Mouse (Mus musculus) brain, embryonic 18.5 days (tissue): ENCODE measurements at regions not wholly inside any gene's neighbourhood (a gene's known extent, or its start where the extent isn't known, plus 50 kb on each side); places are given as distances from the start of the nearest gene placed in this dataset.
A peak's percentile ranks its signal among the peaks of the same experiment; 100 is the strongest.
"Not testable (repeated sequence)": the region's sequence is repeated elsewhere in the genome, so short reads cannot be mapped to it uniquely, and the experiment has no call there.

ENCODE experiments used
- DNase-seq: peaks from one replicate; pipeline ENCODE4 v3.0.0-alpha.2; 2012; ENCODE audit warnings: low read depth, low spot score

DNA sequence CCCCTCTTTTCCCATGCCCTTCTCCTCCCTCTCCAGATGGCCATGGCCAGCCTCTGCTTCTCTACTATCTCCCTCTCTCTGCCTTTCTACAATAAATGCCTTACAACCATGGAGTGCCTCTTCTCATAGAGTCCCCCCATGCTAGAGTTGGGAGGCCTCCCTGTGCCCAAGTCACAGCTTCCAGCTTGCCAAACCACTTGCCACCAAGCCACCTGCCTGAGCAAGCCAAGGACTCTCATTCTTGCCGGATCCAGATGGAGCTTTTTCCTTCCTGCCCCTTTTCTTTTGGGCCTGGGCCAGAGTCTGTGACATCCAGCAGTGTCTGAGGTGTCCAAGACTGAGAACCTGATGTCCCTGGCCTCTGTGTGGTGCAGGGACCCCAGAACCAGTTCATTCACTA is 367.4 kb upstream of the Arhgap42 start:
- no peak for DNase-seq

DNA sequence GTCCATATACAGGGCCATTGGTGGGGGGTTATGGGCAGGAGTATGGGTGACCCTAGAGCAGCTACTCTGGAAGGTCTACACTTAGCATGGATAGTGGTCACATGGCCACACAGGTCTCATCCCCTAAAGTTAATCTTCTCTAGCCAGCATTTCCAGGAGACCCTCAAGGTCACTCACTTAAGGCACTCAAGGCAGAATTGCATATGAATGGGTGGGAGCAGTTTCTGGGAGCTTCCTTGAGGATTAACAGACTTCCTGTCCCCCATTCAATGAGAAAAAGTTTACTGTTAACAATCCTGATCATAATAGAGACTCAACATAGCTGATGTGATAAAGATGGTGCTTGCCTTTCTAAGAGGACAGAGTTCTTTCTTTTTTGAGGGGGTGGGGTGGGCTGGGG is 352.4 kb upstream of the Arhgap42 start:
- no peak for DNase-seq

DNA sequence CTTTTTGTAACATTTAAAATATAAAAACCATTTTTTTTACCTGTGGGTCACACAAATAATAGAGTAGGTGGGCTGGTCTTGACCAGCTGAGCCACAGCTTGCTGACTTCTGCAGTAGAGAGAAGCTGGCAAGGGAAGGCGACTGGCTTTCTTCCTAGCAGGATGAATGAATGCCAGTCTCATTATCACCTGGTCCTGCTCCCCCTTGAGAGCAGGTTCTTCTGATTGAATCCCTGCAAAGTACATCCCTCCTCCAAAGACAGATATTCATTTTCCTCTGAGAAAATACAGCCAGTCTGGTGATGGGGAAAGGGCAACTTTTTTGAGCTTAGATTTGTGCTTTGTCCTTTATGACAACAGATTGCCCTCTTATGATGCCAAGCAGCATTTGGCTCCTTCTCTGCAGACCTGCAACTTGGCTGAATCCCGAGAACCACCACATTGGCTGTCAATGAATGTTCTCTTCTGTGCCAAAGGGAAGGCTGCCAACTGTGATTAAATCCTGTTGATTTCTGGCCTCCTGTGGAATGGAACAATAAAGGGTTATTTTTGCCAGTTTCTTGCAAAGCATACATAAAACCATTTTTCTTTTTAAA is 344.2 kb upstream of the Arhgap42 start:
- peak; percentile 86 for DNase-seq

DNA sequence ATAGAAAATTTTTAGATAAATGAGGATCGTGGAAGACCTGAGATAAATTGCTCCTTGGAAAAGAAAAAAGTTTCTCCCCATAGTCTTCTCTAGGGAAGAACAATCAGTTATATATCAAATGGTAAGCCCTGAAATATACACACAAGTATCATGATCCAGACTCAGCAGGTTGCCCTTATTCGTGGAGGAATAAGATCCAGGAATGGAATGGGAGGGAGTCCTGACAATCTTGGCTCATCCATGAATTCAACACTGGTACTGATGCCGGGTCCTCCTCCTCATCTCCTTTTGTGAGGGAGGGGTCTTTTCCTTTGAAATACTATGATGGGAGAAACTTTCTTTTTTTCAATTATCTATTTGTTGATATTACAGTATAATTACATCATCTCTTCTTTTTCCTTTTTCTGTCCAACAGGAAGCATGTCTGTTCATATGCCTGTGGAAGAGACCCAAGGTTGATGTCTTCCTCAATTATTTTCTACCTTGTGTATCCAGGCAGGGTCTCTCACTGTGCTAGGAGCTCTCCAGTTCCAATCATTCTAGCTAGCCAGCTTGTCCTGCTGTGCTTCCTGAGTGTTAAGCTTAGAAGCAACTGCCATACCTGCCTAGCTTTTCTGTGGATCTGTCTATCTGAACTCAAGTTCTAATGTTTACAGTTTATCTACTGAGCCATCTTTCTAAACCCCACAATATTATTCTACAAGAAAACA is 343.6 kb upstream of the Arhgap42 start:
- no peak for DNase-seq

DNA sequence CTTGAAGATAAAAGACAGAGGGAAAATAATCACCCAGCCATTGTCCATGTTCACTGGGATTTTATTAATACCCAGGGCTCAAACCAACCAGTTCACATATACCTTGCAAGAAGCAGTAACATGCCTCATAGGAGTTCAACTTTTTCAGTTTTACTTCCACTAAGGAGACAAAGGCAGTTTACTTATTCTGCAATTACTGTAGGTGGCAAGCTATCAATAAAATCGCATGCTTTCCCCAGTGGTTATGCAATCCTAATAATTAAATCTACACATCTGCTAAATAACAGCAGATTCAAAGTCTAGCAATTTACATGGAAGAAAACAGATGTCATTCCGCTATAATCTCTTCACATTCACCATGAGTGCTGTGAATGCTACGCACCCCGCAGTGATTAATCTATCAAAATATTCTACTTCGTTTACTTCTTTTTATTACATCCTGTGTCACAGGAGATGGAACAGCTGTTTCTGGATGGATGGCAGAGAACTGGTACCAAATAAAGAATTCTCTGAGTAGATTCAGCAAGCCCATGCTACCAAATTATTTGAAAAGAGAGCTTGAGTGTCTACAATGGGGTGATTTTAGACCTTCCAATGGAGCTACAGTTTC is 329.2 kb upstream of the Arhgap42 start:
- no peak for DNase-seq

DNA sequence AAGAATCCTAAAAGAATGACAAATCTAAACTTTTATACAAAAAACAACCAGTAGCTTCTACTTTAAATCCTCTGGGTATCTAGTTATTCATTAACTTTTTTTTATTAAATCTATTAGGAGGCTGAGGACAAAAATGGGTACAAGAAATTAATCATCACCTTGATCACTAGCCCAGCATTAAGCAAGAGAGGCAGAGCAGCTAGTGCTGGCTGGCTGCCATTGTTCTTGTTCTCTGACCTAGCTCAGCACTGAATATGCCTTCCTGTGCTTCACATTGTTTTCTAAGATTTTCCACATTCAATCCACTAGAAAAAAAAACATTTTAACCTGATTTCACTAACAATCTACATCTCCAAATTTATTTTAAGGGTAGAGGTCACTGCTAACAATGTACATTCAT is 325.6 kb upstream of the Arhgap42 start:
- no peak for DNase-seq

DNA sequence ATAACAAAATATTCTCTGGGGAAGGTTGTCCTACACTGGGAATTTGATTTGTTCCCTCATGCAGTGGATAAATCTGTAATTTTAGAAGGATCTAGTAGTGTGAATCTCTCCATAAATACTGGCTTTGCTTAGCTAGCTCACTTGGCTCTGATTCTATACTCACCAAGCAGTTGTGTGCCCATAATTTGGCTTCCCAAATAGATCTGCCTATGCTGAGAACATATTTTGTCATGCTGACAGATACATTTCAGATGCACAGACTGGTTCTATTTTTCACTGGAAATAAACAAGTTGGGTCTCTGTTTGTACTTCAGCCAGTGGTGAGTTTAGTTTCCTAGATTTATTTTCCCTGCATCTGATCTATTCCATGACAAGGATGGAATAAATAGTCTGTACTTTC is 309.8 kb upstream of the Arhgap42 start:
- DNase-seq, result peak; percentile 24

GRCm38 (mm10) chr9:9547570-9547969 is 308.7 kb upstream of the Arhgap42 start:
- no peak for DNase-seq

DNA sequence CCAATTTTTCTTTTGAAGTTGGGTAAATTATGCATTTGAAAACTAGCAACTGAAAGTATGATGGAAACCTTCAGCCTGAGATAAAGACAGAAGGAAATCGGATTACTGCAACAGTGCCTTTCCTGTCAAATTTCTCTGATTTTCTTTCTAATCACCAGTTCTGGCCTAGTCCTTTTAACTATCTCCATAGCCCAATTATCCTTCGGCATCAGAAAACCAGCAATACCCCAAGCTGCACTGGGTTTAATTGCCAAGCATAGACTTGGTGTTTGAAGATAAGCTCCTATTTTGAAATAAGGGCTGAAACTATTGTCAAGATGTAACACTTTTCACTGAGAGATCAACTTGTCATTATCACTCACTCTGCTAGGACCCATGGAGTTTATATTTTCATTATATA is 308.2 kb upstream of the Arhgap42 start:
- DNase-seq, result no peak

DNA sequence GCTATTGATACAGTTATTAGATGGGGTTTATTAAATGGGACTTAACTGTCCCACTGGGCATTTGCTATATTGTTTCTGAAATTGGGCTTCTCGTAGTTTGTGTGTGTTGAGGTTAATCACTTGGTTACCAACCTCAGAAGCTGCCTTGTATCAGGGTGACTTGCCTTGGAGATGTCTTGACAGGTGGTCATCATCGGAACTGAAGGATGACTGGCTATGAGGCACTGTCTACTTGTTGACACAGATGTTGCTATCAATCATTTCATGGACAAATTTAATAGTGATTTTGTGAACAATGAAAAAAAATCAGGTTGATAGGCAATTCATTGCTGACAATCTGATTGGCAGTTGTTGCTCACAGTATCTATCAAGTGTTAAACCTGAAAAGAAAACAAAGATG is 261.4 kb upstream of the Arhgap42 start:
- no peak for DNase-seq

DNA sequence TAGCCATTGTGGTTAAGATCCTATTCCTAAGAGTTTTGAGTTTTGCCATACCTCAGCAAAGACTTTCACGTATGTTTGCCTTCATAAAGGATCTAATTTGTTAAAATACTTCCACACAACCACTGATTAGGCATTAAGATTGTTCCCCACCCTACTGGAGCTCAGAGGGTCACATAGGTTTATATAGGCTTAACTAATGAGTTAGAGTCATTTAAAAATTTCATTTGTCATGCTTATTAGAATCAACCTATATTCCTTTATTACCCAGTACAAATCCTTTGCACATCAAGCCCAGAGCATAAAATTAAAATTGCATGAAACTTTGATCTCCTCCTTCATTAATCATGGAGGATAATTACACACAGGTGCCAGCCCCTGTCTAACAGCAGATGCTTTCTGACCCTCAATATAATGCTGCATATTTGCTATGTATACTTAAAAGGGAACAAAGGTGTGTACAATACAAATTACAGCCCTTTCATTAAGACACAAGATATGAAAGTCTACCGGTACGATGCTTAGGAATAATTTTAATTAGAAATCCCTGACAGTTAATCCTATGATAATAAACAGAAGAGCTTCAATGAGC is 254.8 kb upstream of the Arhgap42 start:
- no peak for DNase-seq

DNA sequence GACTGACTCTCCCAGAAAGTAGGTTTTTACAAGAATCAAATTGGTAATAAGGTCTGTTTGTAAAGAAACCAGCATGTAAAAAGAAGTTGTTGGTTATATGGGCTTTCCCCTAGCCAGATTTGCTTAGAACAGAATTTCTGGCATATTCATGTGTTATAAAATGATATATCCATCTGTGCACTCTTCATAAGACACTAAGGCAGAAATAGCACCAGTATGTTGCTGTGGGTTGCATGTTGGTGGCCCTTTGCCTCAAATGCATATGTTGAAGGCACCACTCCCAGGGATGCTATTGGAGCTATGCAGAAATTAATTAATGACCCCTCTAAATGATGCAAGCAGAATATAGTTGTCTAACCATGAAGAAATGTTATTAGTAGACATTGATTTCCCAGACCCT is 238.2 kb upstream of the Arhgap42 start:
- DNase-seq, result no peak

DNA sequence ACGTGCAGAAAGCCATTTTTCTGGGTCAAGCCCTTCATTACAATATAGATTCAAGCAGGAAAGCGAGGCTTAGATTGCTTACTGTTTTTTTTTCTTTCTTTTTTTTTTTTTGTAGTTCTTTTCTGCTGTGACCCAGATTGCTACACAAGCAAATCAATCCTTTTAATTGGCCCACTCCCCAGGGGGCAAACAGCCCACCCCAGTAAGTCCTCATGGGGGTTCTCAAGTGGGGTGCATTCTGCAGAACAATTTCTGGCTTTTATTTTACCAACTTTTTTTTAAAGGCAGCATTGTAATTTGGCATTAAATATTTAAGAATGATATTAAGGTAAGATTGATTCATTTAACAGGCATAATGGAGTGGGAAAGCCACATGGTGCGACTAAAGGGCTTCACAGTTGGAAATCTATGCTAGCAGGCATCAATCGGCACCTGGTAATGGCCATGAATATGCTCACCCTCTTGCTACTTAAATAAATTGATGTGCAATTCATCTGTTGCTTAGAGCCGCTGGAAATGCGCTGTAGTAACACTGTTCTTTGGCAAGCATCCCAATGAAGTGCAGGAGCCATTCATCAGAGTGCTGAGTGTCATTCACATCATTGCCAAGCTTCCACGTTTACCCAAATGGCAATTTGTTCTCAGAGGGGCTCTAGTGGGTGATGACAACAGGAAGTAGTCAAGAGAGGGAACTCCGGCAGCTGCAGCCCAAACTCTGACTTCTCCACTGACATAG is 236.3 kb upstream of the Arhgap42 start:
- no peak for DNase-seq

- no peak for DNase-seq
Observed at GRCm38 (mm10) chr9:9444213-9444612, 205.3 kb upstream of the Arhgap42 start.

GRCm38 (mm10) chr9:9420326-9420725 is 181.4 kb upstream of the Arhgap42 start:
- DNase-seq, result no peak

- no peak for DNase-seq
Observed at GRCm38 (mm10) chr9:9412460-9413181, 173.7 kb upstream of the Arhgap42 start.

DNA sequence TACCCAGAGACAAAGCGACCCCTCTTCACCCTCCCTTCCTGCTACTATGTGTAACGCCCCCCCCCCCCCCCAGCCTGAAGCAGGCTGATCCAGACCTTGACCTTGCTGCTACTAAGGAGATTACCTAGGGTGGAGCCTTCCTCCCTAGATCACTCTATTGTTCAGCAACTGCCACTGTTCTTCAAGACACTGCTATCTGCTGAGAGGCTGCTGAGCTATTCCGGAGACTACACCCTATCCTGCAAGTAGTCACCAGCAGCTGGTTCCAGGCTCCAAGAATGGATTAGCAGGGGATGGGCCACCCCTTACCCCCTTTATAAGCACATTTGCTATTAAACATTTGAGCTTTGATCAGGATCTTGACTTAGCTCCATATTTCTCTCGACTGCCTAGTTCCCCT is 155.3 kb upstream of the Arhgap42 start:
- not testable (repeated sequence) for DNase-seq

DNA sequence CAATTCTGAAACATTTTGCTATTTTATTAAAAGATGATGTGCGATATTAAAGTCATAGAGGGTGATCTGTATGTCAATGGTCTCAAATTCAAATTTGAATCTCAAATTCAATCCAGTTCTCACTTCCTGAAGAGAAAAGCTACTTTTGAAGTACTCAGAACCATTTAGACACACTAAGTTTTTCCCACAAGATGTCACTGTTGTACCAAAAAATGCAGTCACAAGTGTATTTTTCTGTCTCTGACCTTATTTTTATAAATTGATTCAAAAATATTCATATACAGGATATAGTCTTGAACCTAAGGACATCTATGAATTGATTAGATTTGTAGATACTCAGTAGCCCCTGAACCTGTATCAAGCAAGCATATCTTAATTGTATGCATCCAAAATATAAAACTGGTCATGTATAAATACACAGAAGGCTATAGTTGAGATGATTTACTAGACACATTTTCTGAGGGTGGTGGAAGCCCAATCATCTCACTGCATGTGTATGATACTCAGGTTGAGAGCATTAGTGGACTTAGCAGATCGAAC is 137.8 kb upstream of the Arhgap42 start:
- DNase-seq, result peak; percentile 51

DNA sequence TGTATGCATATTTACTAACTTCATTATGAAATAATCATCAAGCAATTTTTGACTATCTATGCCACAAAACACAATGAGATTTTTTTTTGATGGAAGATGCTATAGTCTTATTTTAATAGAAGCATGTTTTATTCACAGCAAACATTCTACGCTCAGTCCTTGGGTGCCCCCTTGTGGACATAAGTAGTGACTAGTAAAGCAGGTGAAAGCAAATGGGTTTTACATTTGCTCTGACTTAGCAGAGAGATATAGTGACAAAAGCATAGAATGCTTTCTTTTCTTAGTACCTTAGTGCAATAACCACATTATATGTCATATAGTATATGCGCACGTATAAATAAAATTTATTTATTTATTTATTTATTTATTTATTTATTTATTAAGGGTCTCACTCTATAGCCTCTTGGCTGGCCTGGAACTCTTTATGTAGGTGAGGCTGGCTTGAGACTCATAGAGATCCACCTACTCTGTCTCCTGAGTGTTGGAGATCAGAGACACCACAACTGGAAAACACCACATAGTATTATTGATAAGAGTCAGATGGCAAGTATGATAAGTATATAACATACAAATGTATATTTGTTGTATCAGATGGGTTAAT is 136.5 kb upstream of the Arhgap42 start:
- peak; percentile 73 for DNase-seq

GRCm38 (mm10) chr9:9372594-9372993 is 133.7 kb upstream of the Arhgap42 start:
- DNase-seq, result no peak

DNA sequence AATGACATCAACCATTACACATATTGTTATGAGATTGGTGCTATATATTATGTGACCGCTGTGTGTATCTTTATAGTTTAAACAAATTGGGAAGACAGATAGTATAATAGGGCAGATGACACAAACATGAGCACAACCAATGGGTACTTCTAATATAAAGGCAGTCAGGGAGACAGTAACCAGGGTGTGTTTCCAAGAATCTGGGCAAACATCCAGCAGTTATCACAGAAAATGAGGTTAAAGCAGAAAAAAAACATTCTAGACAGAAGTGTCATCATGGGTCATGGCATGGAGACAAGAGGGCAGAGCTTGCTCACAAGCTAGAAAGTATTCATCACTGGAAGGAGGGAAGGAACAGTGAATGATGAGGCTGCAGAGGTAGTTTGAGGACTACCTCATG is 129.8 kb upstream of the Arhgap42 start:
- no peak for DNase-seq
